10 mouse cellular contexts compared by ENCODE assay signal in the genomic region with DNA sequence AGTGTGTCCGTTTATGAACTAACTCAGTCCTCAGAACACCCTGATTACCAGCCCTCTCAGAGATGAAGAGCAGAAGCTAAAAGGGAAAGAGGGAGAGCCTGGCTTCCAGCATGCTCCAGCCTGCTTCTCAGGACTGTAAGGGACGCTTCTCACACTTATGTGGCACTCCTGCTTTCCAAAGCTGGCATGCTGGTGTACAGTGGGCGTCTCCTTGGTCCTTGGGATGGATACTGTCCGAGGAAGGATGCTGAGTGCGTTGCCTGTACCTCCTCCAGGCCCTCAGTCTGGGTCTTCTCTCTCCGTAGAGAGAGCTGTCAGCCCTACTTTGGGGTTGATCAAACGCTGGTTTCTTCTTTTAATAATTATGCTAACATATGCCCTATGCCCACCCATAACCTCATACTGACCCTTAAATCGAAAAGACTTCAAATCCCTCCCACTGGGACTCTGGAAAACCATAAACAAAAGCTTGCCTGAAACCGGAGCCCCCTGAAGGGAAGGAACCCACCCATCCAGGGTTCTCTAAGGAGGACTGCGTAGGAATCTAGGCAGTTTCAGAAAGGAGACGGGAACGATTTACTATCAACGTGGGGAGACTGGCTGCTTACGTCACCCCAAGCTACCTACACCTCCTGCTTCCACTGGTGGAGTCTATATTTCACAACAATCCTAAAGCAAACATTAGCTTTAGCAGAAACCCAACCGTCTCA. TPM values are rescaled to one million over a fixed set of nuclear protein-coding genes. Genes with fewer than 3 reads are reported as not detected.
DNase-seq lines count a peak whose midpoint lies in the region; ATAC-seq and TF ChIP-seq lines count a peak whose summit lies in the region.
"Had no signal": no experiment of that assay in that cellular context is flagged by ENCODE, and none has a peak within 500 bp of the region (broad histone marks: within the 10 kb centered on the region; RNA-seq: fewer than 3 reads in every experiment).

No protein-coding gene starts in this region.

- H3K36me3 ChIP-seq in testis, adult 2 months (ENCODE audit: control insufficient read depth, insufficient read depth, low read length) = no peaks in the 10 kb centered on the region
- H3K36me3 ChIP-seq in liver, postnatal 0 days (replicated peaks; ENCODE audit: insufficient read depth, low read length) = no peaks in the 10 kb centered on the region

- H3K27me3 ChIP-seq in testis, adult 2 months (ENCODE audit: control insufficient read depth, insufficient read depth, low read length) = no peaks in the 10 kb centered on the region
- peaks cover 6% of the 10 kb centered on the region; the same call in 1 of the 2 replicates for H3K27me3 ChIP-seq in liver, postnatal 0 days (ENCODE audit: insufficient read depth, low read length)

- ATAC-seq in liver, postnatal 0 days = peak; percentile 26; the same call in 1 of the 2 replicates

- H3K4me2 ChIP-seq in liver, postnatal 0 days (ENCODE audit: low read depth, low read length) = peak overlapping the region; percentile 49

- WGBS in liver, postnatal 0 days (ENCODE audit: insufficient replicate concordance) = 53% methylated on average over 15 of the region's 15 CpGs

- intact Hi-C loops in gastrocnemius, adult 2 months (cut with DNase I) = loop anchor here (10.0 kb wide), 1 partner anchor 129 kb away; no protein-coding TSS in a partner anchor
- intact Hi-C loops in left cerebral cortex, postnatal 36 days (cut with DNase I) = no loop called here

- no peak for TF ChIP-seq CTCF in gastrocnemius, adult 2 months (IDR thresholded peaks at IDR 0.05)
- no peak for TF ChIP-seq CTCF in testis, adult 2 months (IDR thresholded peaks at IDR 0.05; ENCODE audit: control insufficient read depth, insufficient read depth, insufficient replicate concordance, low read depth, low read length)
- TF ChIP-seq CTCF in liver, postnatal 0 days (IDR thresholded peaks at IDR 0.05; ENCODE audit: low read depth) = no peak

- H3K9ac ChIP-seq in liver, postnatal 0 days (replicated peaks) = no peak overlapping the region; the same call in 1 of the 2 replicates

- no peak for TF ChIP-seq EP300 in liver, postnatal 0 days (IDR thresholded peaks at IDR 0.05; ENCODE audit: low read depth)

- no peaks in the 10 kb centered on the region for H3K9me3 ChIP-seq in liver, postnatal 0 days (ENCODE audit: low read length)

- DNase-seq in gastrocnemius, adult 2 months = no peak
- DNase-seq in gastrocnemius, postnatal 25 days = no peak
- no peak for DNase-seq in testis, postnatal 14 days (ENCODE audit: low spot score)
- DNase-seq in liver, postnatal 0 days = peak; percentile 8
- DNase-seq in spleen, adult 18-20 months = no peak
- DNase-seq in frontal cortex, postnatal 36 days (ENCODE audit: low spot score in 2 of 2) = no peak
- no peak for DNase-seq in left cerebral cortex, postnatal 36 days (ENCODE audit: low spot score in 2 of 2)
- DNase-seq: cerebellum, postnatal 14 days had no signal

- TF ChIP-seq POLR2A in testis, adult 2 months (IDR thresholded peaks at IDR 0.05; ENCODE audit: control insufficient read depth, low read depth, low read length) = no peak

- peak overlapping the region; percentile 75 for H3K4me3 ChIP-seq in gastrocnemius, adult 2 months
- H3K4me3 ChIP-seq in testis, adult 2 months (ENCODE audit: control insufficient read depth, low read depth, low read length) = peak overlapping the region; percentile 28; the same call in 1 of the 2 replicates
- peak overlapping the region; percentile 25 for H3K4me3 ChIP-seq in liver, postnatal 0 days (ENCODE audit: low read depth, low read length)
- H3K4me3 ChIP-seq: megakaryocyte, embryonic 14.5 days had no signal

- peak overlapping the region; percentile 64 for H3K27ac ChIP-seq in gastrocnemius, adult 2 months
- no peak overlapping the region for H3K27ac ChIP-seq in testis, adult 2 months (ENCODE audit: control insufficient read depth, insufficient read depth, low read depth, low read length)
- no peak overlapping the region for H3K27ac ChIP-seq in liver, postnatal 0 days (ENCODE audit: low read depth)

- no peaks in the 10 kb centered on the region for H3K4me1 ChIP-seq in testis, adult 2 months (ENCODE audit: control insufficient read depth, insufficient read depth, low read length)
- peaks cover 13% of the 10 kb centered on the region for H3K4me1 ChIP-seq in liver, postnatal 0 days (ENCODE audit: insufficient read depth)

RNA-seq across cellular contexts. Expression of gene Olfml2b, which starts 1.7 kb away (rescaled TPM):
- total RNA-seq in gastrocnemius, adult 2 months (2021) = 1 to 10 TPM; 2.9 to 6.6 TPM
- total RNA-seq in gastrocnemius, postnatal 25 days (2021) = 10 to 100 TPM in 1 of 2 experiments, 1 to 10 TPM in 1; 8.0 to 12.4 TPM
- 5.3 and 6.4 TPM in 2 replicates for polyA plus RNA-seq in testis, adult 2 months (2012; rRNA removed)
- polyA plus RNA-seq in liver, postnatal 0 days (2015; fragmentation: Nextera tagmentation; extraction: Ambion mirVana) = 2.3 and 2.9 TPM in 2 replicates
- total RNA-seq in left cerebral cortex, postnatal 36 days (2021) = 1 to 10 TPM; 3.1 to 4.6 TPM

RNA-seq across cellular contexts. Expression of gene Nos1ap, which starts 56.4 kb away (rescaled TPM):
- 1 to 10 TPM in 1 of 2 experiments, under 1 TPM in 1; 0.79 to 2.0 TPM for total RNA-seq in gastrocnemius, adult 2 months (2021)
- 1 to 10 TPM; 1.4 to 1.7 TPM for total RNA-seq in gastrocnemius, postnatal 25 days (2021)
- polyA plus RNA-seq in testis, adult 2 months (2012; rRNA removed) = 1.4 and 2.1 TPM in 2 replicates
- polyA plus RNA-seq in liver, postnatal 0 days (2015; fragmentation: Nextera tagmentation; extraction: Ambion mirVana) = 6.0 and 6.5 TPM in 2 replicates
- total RNA-seq in left cerebral cortex, postnatal 36 days (2021) = 100 to 1,000 TPM; 190 to 195 TPM

Comparison
In these comparisons a context has a peak if more than half of its experiments do, and no peak if none do; other contexts are left out.
1. H3K4me3 ChIP-seq: peak in every context shown above with its lines; median percentile 75 in gastrocnemius, adult 2 months; 28 in testis, adult 2 months; 25 in liver, postnatal 0 days.
2. RNA of gene Nos1ap, which starts 56.4 kb away (total RNA-seq): 190 to 195 TPM in left cerebral cortex, postnatal 36 days; 0.79 to 2.0 TPM in gastrocnemius, adult 2 months and 1.4 to 1.7 TPM in gastrocnemius, postnatal 25 days; every median in the first group is over 10 times any median in the second.